Mouse (Mus musculus) midbrain, postnatal 0 days (tissue): ENCODE data around the gene Mpv17l2. TPM values are rescaled to one million over a fixed set of nuclear protein-coding genes. Genes with fewer than 3 reads are reported as not detected.

Experiments
- ATAC-seq: fragments of 200-750 bp; cut with Nextera tagmentation; 2 replicates; pipeline ENCODE4 v1.8.0; 2017; ENCODE audit warnings: moderate number of reproducible peaks, mild to moderate bottlenecking, moderate TSS enrichment, moderate library complexity; ENCODE audit not compliant: low FRiP score
- DNase-seq: peaks from one replicate; pipeline ENCODE4 v3.0.0-alpha.2; 2015; ENCODE audit warnings: low spot score
- H3K27ac ChIP-seq: fragments of 300-500 bp; sonication (generic); 2 replicates; pipeline ENCODE4 v1.5.1; 2014; ENCODE audit warnings: low read depth, mild to moderate bottlenecking, low read length, mixed read lengths
- H3K27me3 ChIP-seq: fragments of 300-500 bp; sonication (generic); 2 replicates; pipeline ENCODE4 v1.6.1; 2014; ENCODE audit warnings: low read length, control low read depth, mixed read lengths; ENCODE audit not compliant: insufficient read depth
- H3K36me3 ChIP-seq: fragments of 300-500 bp; sonication (generic); 2 replicates; pipeline ENCODE4 v1.6.1; 2014; ENCODE audit warnings: low read length, control low read depth, mixed read lengths; ENCODE audit not compliant: insufficient read depth
- H3K4me1 ChIP-seq: fragments of 300-500 bp; sonication (generic); 2 replicates; pipeline ENCODE4 v1.6.1; 2014; ENCODE audit warnings: mild to moderate bottlenecking, control low read depth, antibody characterized with exemption, low read length, mixed read lengths; ENCODE audit not compliant: insufficient read depth
- H3K4me2 ChIP-seq: fragments of 300-500 bp; sonication (generic); 2 replicates; pipeline ENCODE4 v1.6.1; 2014; ENCODE audit warnings: low read depth, mild to moderate bottlenecking, low read length, mixed read lengths; ENCODE audit not compliant: poor library complexity, severe bottlenecking
- H3K4me3 ChIP-seq: fragments of 300-500 bp; sonication (generic); 2 replicates; pipeline ENCODE4 v1.5.1; 2014; ENCODE audit warnings: low read depth, mild to moderate bottlenecking, low read length, moderate library complexity
- H3K9ac ChIP-seq: fragments of 300-500 bp; sonication (generic); replicated peaks from 2 replicates; pipeline ENCODE4 v1.6.1; 2014; ENCODE audit warnings: mild to moderate bottlenecking, low read length, moderate library complexity, mixed read lengths; ENCODE audit not compliant: poor library complexity, severe bottlenecking
- H3K9me3 ChIP-seq: fragments of 300-500 bp; sonication (generic); 2 replicates; pipeline ENCODE4 v1.6.1; 2016; ENCODE audit warnings: low read length, control low read depth
- CTCF ChIP-seq: IDR thresholded peaks from 2 replicates; pipeline ENCODE4 v1.5.1; 2016; ENCODE audit warnings: antibody characterized with exemption, mild to moderate bottlenecking
- WGBS: fragments of 180-500 bp; shearing (Covaris S2); extraction: QIAGEN DNeasy Blood & Tissue Kit; methylation state at CpG from one replicate; pipeline ENCODE4 v1.1.7; 2014; 5-methylcytosine and 5-hydroxymethylcytosine counted together
- polyA plus RNA-seq: library from polyadenylated mRNA; unstranded; fragments of >200 nt; fragmentation: Nextera tagmentation; extraction: Ambion mirVana; gene quantifications from 2 replicates; pipeline ENCODE4 v1.2.1, GENCODE M21; 2015
- total RNA-seq: library from RNA; depleted of rRNA; stranded (reverse); fragments of >200 nt; gene quantifications from 2 replicates; pipeline ENCODE4 v1.2.3, GENCODE M21; 2014

Gene Mpv17l2
- total and polyA plus RNA-seq, 2 experiments from 2014 or later: 27.8 to 43.7 TPM

DNA sequence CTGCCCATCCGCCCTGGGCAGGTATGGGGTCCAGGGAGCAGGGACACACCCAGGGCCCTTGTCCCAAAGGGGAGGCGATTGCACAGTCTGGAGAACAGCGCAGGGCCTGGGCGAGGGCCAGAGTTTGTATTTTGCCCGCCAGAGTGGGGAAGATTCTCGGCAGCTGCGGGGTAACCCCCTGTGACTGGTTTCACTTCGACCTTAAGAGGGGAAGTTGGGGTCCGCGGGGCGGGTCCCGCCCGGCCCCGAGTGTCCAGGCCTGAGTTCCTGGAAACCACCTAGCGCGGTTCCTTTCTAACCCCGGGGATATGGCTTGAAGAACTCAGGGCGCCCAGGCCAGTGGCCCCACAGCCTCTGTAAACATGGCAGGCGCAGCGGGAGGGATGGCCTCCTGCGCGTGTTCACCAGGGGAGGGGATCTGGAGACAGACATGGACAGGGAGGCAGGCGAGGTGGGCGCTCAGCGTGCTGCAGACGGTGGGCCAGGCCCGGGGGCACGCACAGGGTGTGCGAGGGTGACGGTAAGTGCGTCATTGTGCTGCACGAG lies 7.6 kb upstream of the Mpv17l2 start:
- no peak overlapping the region for H3K27ac ChIP-seq
- no peak overlapping the region for H3K9ac ChIP-seq
- H3K27me3 ChIP-seq: 0 out of 2 replicates have a peak, but pooled peaks cover 4% of the 10 kb centered on the region
- H3K4me2 ChIP-seq: no peak overlapping the region
- ATAC-seq: no peak
- H3K4me3 ChIP-seq: no peak overlapping the region
- no peaks in the 10 kb centered on the region; the same call in 1 of the 2 replicates for H3K4me1 ChIP-seq
- no peak for DNase-seq
- TF ChIP-seq CTCF: no peak
- H3K36me3 ChIP-seq: peaks cover 58% of the 10 kb centered on the region
- WGBS: 95% methylated on average over 32 of the region's 32 CpGs
- H3K9me3 ChIP-seq: no peaks in the 10 kb centered on the region

DNA sequence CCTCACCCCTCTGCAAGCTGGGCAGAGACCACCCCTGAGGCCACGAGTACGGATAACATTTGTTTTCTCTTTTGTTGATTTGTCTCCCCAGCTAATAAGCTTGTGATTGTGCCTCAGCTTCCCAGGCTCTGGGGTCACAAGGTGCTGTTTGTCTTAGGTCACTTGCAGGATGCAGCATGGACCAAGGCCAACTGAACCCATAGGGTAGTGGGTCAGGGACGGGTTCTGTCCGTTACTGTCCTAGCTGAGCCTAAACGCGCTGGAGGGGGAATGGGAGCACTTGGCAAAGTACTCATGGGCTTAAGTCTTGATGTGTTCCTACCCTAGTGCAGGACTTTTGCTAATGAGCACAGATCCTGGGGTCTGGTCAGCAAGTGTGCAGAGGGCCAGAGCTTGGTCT lies 6.8 kb upstream of the Mpv17l2 start:
- Histone ChIP-seq H3K9me3 (no peaks in the 10 kb centered on the region), H3K27ac (no peak overlapping the region), H3K9ac (no peak overlapping the region), H3K4me1 (no peaks in the 10 kb centered on the region; the same call in 1 of the 2 replicates), H3K36me3 (peaks cover 50% of the 10 kb centered on the region), H3K4me3 (no peak overlapping the region), H3K4me2 (no peak overlapping the region), H3K27me3 (0 out of 2 replicates have a peak, but pooled peaks cover 4% of the 10 kb centered on the region)
- DNase-seq (no peak), ATAC-seq (no peak)
- TF ChIP-seq CTCF: no peak
- 77% methylated on average over 6 of the region's 6 CpGs for WGBS

DNA sequence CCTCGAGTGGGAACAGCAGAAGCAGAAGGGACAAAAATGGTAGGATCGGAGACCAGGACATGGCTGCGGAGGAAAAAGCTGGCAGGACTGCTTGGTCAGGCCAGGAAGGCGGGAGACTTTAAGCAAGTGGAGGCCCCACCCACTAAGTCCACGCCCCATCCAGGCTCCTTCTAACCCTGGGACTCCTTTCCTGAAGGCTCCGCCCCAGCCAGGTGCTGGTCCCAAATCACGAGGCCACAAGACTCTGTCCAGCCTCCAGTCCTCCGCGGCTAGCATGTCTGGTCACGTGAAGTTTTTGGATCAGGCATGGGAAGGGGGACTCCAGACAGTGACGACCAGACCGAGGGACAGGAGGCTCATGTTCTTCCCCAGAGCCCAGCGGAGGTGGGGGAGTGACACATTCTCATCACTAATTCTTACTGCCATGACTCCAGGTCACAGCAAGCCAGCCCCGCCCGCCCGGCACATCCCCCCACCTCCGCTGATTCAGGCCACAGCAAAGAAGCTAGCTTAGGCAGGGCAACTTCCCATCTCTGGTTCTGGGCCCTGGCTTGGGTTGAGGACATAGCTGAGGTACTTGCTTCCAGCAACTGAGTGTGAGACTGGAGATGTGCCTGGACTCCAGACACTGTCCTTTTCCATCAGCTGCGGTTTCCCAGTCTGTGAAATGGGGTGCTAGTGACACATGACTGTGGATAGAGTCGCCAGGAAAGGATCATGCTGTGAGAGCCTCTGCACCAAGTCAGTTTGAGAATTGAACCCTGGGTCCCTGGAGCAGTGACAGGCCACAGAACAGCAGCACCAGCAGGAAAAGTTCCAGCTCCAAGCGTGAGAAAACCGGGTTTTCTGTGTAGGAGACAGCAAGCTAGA lies 6.1 kb upstream of the Mpv17l2 start:
- Histone ChIP-seq H3K36me3 (peaks cover 43% of the 10 kb centered on the region), H3K9me3 (no peaks in the 10 kb centered on the region), H3K4me2 (peak overlapping the region; percentile 38), H3K4me3 (peak overlapping the region; percentile 22), H3K27me3 (0 out of 2 replicates have a peak, but pooled peaks cover 4% of the 10 kb centered on the region), H3K27ac (no peak overlapping the region), H3K9ac (peak overlapping the region; percentile 44; the same call in 1 of the 2 replicates), H3K4me1 (no peaks in the 10 kb centered on the region; the same call in 1 of the 2 replicates)
- 8% methylated on average over 21 of the region's 21 CpGs for WGBS
- ATAC-seq (no peak), DNase-seq (peak; percentile 17)
- TF ChIP-seq CTCF: no peak

DNA sequence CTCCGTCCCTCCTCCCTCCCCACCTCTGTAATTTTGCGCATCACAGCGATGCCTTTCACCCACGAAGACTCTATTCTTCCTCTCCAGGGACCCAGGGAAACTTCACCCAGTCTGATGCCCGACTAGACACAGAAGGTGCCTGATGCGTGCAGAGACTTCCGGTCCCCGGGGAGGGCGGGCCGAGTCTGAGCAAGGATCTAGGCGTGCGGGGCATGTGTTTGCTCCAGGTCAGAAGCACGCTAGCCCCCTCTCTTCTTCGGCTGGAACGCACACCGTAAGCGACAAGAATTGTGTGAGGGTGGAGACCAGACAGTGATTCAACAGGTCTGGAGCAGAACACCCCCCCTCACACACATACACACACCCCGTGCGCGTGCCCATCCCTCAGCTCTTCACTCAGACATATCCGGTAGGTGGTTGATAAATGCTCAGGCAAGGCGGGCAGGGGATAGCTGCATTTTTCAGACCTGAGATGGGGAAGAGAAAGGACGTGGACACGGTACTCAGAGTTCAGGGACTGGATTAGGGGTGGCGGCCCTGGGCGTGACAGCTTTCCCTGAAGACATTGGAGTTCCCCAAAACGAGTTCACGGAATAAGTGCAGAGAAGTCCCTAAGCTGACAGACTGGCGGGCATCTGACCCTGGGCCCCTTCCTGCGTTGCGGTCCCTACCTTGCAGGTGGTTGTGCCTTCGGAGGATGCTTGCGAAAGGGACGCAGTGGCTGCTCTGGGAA lies 5.3 kb upstream of the Mpv17l2 start:
- Histone ChIP-seq H3K4me2 (peak overlapping the region; percentile 38), H3K36me3 (peaks cover 35% of the 10 kb centered on the region), H3K27ac (no peak overlapping the region), H3K4me3 (peak overlapping the region; percentile 22), H3K4me1 (no peaks in the 10 kb centered on the region; the same call in 1 of the 2 replicates), H3K27me3 (0 out of 2 replicates have a peak, but pooled peaks cover 4% of the 10 kb centered on the region), H3K9ac (peak overlapping the region; percentile 44; the same call in 1 of the 2 replicates), H3K9me3 (no peaks in the 10 kb centered on the region)
- WGBS: 5% methylated on average over 34 of the region's 34 CpGs
- ATAC-seq (no peak), DNase-seq (no peak)
- TF ChIP-seq CTCF: no peak

DNA sequence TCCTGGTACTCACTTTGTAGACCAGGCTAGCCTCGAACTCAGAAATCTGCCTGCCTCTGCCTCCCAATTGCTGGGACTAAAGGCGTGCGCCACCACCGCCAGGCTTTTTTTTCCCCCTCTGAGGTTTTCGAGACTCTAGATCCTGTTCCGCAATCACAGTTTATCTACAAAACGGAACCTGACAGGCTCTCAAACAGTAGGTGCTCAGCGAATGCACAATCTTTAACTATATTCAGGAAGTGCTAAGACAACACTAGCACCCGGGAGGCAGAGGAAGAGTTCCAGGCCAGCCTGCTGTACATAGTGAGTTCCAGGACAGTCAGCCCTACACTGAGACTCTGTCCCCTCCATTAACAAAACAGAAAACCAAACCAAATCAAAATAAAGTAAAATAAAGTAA lies 4.6 kb upstream of the Mpv17l2 start:
- peaks cover 28% of the 10 kb centered on the region for H3K36me3 ChIP-seq

More for the DNA sequence above, 4.6 kb upstream of the Mpv17l2 start:
- Histone ChIP-seq H3K9me3 (no peaks in the 10 kb centered on the region), H3K27me3 (0 out of 2 replicates have a peak, but pooled peaks cover 4% of the 10 kb centered on the region), H3K4me1 (peaks cover under 1% of the 10 kb centered on the region; the same call in 1 of the 2 replicates), H3K9ac (no peak overlapping the region), H3K4me2 (no peak overlapping the region; the same call in 1 of the 2 replicates), H3K27ac (no peak overlapping the region), H3K4me3 (peak overlapping the region; percentile 22; the same call in 1 of the 2 replicates)
- no peak for DNase-seq
- ATAC-seq: no peak
- no peak for TF ChIP-seq CTCF
- 80% methylated on average over 9 of the region's 9 CpGs for WGBS
